Mouse (Mus musculus) hematopoietic multipotent progenitor cell, adult 10-12 weeks (in vitro differentiated cells): ENCODE results near the gene Fbxw26. TPM values are rescaled to one million over a fixed set of nuclear protein-coding genes. Genes with fewer than 3 reads are reported as not detected.

Experiments used
- polyA plus RNA-seq: library from polyadenylated mRNA; stranded (reverse); fragments of >175 nt; gene quantifications from 2 replicates; pipeline ENCODE4 v1.2.3, GENCODE M21; 2012; ENCODE audit warnings: low replicate concordance

Gene Fbxw26
- polyA plus RNA-seq = not detected in 2 replicates

GRCm38 (mm10) chr9:109745989-109746388 is at the start of gene Fbxw26:
Gene Fbxw26, minus strand, starts transcription at chr9:109746089.

GRCm38 (mm10) chr9:109790570-109790969 is 44.7 kb upstream of the Fbxw26 start, which contains the start of gene Fbxw27:
Gene Fbxw27, minus strand, starts transcription at chr9:109790670.

DNA sequence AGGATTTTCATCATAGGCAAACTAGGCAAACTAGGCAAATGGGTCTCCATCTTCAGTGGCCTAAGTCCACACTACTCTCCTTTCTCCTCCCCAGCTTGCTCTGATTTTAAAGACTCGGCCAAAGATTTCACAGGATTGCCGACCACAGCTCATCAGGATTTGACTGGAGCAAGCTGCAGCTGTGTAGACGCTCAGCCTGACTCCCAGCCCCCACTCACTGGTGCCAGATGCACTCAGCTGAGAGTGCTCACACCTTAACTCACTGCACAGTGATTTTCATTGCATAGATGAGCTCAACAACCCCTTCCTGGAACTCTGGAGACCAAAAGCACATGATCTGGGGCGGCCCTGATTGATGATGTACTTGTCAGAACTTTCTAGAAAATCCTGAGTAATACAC is 43.3 kb downstream of the Fbxw26 start, which contains the start of gene Fbxw18:
Gene Fbxw18 (minus strand): TSS at position 101 of the 400 bp plus-strand sequence.

Other genes starting within 250 kb of the Fbxw26 start
- not detected in 2 replicates for gene Fbxw15, start 177.8 kb downstream of the Fbxw26 start, polyA plus RNA-seq
- not detected in 2 replicates for gene Fbxw24, start 120.0 kb downstream of the Fbxw26 start, polyA plus RNA-seq
- not detected in 2 replicates for gene Fbxw25, start 81.4 kb downstream of the Fbxw26 start, polyA plus RNA-seq
- not detected in 2 replicates for gene Fbxw18, start 43.4 kb downstream of the Fbxw26 start, polyA plus RNA-seq
- not detected in 2 replicates for gene Fbxw27, start 44.6 kb upstream of the Fbxw26 start, polyA plus RNA-seq
- not detected in 2 replicates for gene Spink8, start 66.2 kb upstream of the Fbxw26 start, polyA plus RNA-seq
- gene Nme6, start 86.7 kb upstream of the Fbxw26 start, polyA plus RNA-seq = 1.7 and 6.1 TPM in 2 replicates
- 16.6 and 70.8 TPM in 2 replicates for gene Camp, start 103.5 kb upstream of the Fbxw26 start, polyA plus RNA-seq
- gene Cdc25a, start 129.5 kb upstream of the Fbxw26 start, polyA plus RNA-seq = 15.7 and 37.0 TPM in 2 replicates
- gene Map4, start 185.4 kb upstream of the Fbxw26 start, polyA plus RNA-seq = 141 and 232 TPM in 2 replicates